34 mouse cellular contexts compared by ENCODE assay signal in the genomic region with DNA sequence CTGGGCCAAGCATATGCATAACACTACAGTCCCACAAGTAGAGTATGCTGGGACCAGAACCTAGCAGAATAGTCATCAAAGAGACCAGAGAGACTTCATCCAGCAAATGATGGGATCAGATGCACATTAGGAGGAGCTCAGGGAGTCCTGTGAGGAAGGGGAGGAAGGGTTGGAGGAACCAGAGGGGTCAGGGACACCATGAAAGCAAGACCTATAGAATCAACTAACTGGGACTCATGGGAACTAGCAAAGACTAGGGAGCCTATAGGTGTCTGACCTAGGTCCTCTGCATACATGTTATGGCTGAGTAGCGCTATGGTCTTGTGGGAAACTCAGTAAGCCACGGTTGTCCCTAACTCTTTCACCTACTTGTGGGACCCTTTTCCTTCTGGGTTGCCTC.
"Had no signal": no experiment of that assay in that cellular context is flagged by ENCODE, and none has a peak within 500 bp of the region (broad histone marks: within the 10 kb centered on the region; RNA-seq: fewer than 3 reads in every experiment).

No protein-coding gene starts in this region.

- H3K9ac ChIP-seq: heart, embryonic 12.5 days; heart, embryonic 13.5 days; heart, embryonic 15.5 days; hindbrain, embryonic 12.5 days; hindbrain, embryonic 13.5 days; hindbrain, embryonic 14.5 days; hindbrain, embryonic 15.5 days; intestine, embryonic 15.5 days; kidney, embryonic 15.5 days had no signal

- H3K9me3 ChIP-seq: heart, embryonic 12.5 days; heart, embryonic 13.5 days; heart, embryonic 15.5 days; hindbrain, embryonic 10.5 days; hindbrain, embryonic 12.5 days; hindbrain, embryonic 13.5 days; hindbrain, embryonic 15.5 days; intestine, embryonic 15.5 days; kidney, embryonic 15.5 days had no signal

- H3K27ac ChIP-seq: heart, embryonic 13.5 days; heart, embryonic 15.5 days; hindbrain, embryonic 10.5 days; hindbrain, embryonic 12.5 days; hindbrain, embryonic 13.5 days; hindbrain, embryonic 14.5 days; hindbrain, embryonic 15.5 days; hindbrain, postnatal 0 days; intestine, embryonic 15.5 days; kidney, embryonic 15.5 days; kidney, postnatal 0 days; layer of hippocampus, adult 2 months; left cerebral cortex, adult 2 months had no signal

- DNase-seq: heart, postnatal 10 days; heart, postnatal 14 days; heart, postnatal 36 days; kidney, adult 11 months; kidney, adult 18-20 months; kidney, adult 2 months; kidney, adult 8-10 months; kidney, adult 9 months; kidney, postnatal 10 days; kidney, postnatal 14 days; kidney, postnatal 25 days; kidney, postnatal 36 days; kidney, postnatal 4 days; layer of hippocampus, adult 9-11 months; layer of hippocampus, postnatal 36 days had no signal

- H3K4me2 ChIP-seq: heart, embryonic 11.5 days; heart, embryonic 12.5 days; heart, embryonic 13.5 days; heart, embryonic 15.5 days; hindbrain, embryonic 12.5 days; hindbrain, embryonic 13.5 days; hindbrain, embryonic 14.5 days; hindbrain, embryonic 15.5 days; intestine, embryonic 15.5 days; kidney, embryonic 15.5 days had no signal

- H3K4me1 ChIP-seq: heart, embryonic 12.5 days; heart, embryonic 13.5 days; heart, embryonic 15.5 days; hindbrain, embryonic 10.5 days; hindbrain, embryonic 12.5 days; hindbrain, embryonic 13.5 days; hindbrain, embryonic 15.5 days; intestine, embryonic 15.5 days; kidney, embryonic 15.5 days had no signal

- H3K4me3 ChIP-seq: heart, embryonic 12.5 days; heart, embryonic 13.5 days; heart, embryonic 15.5 days; hindbrain, embryonic 10.5 days; hindbrain, embryonic 12.5 days; hindbrain, embryonic 13.5 days; hindbrain, embryonic 15.5 days; intestine, embryonic 15.5 days; kidney, embryonic 15.5 days; layer of hippocampus, adult 2 months; left cerebral cortex, adult 2 months had no signal

- H3K36me3 ChIP-seq: heart, embryonic 12.5 days; heart, embryonic 13.5 days; heart, embryonic 15.5 days; hindbrain, embryonic 10.5 days; hindbrain, embryonic 12.5 days; hindbrain, embryonic 13.5 days; hindbrain, embryonic 15.5 days; intestine, embryonic 15.5 days; kidney, embryonic 15.5 days had no signal

- ATAC-seq: hindbrain, embryonic 16.5 days; hindbrain, postnatal 0 days; inflammation-experienced regulatory T-cells, adult 6 months; intestine, embryonic 15.5 days; intestine, embryonic 16.5 days; intestine, postnatal 0 days had no signal

- H3K27me3 ChIP-seq: heart, embryonic 12.5 days; heart, embryonic 13.5 days; heart, embryonic 15.5 days; hindbrain, embryonic 12.5 days; hindbrain, embryonic 13.5 days; hindbrain, embryonic 15.5 days; intestine, embryonic 15.5 days; kidney, embryonic 15.5 days had no signal
